Mouse (Mus musculus) cerebellum, adult 18-20 months (tissue): ENCODE results near the gene Fcrl1.
A peak's percentile ranks its signal among the peaks of the same experiment; 100 is the strongest.

Experiments used
- DNase-seq, 2 experiments: peaks; one replicate each; pipeline ENCODE4 v3.0.0; 2021

Fcrl1 gene

GRCm38 (mm10) chr3:87411150-87411549 is 35.0 kb downstream of the Fcrl1 start:
- DNase-seq: peak; percentile 36 to 43

- no peak for DNase-seq
Measured at GRCm38 (mm10) chr3:87420645-87421044, 44.5 kb downstream of the Fcrl1 start.

- peak; percentile 5 to 12 for DNase-seq
Measured at GRCm38 (mm10) chr3:87422386-87422910, 46.3 kb downstream of the Fcrl1 start.

GRCm38 (mm10) chr3:87435479-87435878 is 59.3 kb downstream of the Fcrl1 start, which contains the start of gene Fcrl5:
Fcrl5 (plus strand) TSS chr3:87435773.
- no peak for DNase-seq

DNA sequence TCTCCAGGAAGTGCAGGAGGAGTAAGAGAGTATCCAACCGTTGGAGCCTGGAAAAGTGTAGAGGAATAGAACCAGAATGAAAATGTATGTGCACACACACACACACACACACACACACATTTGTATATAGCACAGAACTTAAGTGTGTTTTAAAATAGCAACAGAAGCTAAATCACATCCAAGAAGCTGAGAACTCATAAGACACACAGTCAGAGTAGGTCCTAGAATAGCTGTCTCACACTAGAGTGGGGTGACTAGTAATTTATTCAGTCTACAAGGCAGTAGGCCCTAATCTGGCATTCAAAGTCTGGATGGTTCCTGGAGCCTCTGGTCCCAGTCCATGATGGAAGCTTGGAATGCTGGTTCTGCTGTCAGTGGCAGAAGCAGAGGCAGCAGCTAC is 64.4 kb downstream of the Fcrl1 start:
- no peak for DNase-seq

DNA sequence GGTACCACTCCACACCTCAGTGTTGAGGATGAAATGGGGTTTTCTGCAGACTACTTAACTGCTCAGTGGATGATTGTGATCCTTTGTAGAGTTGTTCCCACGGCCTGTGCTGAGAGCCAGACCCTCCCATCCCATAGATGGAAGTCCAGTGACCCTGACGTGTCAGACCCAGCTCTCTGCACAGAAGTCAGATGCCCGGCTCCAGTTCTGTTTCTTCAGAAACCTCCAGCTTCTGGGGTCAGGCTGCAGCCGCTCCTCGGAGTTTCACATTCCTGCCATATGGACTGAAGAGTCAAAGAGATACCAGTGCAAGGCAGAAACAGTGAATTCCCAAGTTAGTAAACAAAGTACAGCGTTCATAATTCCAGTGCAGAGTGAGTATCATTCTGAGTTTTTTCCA is 67.8 kb downstream of the Fcrl1 start:
- DNase-seq: no peak
